Mouse (Mus musculus): ENCODE results near the gene Mnx1.

The Mnx1 gene

DNA sequence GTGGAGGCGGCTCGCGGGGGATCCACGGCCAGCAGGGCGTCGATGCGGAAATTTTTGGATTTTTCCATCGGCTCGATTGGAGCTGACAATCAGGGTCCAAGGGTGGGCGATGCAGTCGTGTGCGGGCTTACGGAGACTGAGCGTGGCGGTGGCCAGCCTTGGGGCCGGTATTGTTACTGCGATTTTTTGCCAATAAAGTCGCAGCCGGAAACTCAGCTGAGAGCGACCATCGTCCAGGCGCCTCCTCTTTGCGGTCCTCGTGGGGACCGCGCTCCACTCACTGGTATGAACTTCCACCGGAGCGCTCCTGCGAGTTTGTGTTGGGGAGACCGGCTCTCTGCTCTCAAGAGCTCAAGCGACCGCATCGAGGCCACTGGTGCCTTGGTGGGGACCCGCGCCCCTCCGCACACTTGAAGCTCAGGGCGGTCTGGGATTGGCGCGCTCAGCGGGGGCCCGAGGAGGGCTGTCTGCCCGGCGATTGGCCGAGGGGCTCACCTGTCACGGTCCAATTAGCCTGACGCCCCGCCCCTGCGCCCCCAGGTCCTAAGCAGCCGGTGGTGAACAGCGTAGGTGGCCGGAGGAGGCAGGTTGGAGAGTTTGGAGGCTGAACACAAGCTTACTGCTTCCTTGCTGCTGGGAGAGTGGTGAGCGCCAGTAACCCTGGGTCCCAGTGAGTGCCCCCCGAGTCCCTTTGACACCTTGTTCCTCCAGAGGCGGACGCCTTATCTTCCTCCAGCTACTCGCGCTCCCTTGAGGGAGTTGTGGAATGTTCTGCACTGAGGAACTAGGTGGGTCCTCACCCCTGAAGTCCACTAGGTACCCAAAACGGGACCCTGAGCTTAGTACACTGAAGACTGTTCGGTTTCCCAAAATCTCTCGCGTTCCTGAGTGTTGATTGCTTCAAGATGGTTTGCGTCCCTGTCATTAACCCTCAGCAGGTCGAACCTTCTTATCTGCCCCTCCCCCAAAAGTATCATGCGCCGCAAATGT is at the start of gene Mnx1:
Gene Mnx1 (minus strand): TSS at position 263 of the 990 bp plus-strand sequence.
- in situ Hi-C loops (cut with MseI, MboI), result no loop called here

DNA sequence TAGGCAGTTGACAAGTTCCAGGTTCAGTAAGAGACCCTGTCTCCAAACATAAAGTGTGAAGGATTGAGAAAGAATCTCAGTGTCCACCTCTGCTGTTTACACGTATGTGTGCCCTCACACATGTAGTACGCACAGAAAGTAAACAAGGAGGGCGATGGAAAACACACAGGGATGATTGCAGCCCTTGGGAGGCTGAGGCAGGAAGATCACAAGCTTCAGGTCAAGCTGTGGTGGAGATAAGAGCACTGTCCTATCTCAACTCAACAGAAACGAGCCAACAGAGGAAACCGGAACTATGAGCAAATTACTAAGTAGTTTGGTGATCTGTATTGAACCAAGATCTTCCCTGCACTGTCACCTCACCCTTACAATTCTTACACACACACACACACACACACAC is 38.2 kb upstream of the Mnx1 start:
- in situ Hi-C loops (cut with MseI, MboI), result no loop called here

DNA sequence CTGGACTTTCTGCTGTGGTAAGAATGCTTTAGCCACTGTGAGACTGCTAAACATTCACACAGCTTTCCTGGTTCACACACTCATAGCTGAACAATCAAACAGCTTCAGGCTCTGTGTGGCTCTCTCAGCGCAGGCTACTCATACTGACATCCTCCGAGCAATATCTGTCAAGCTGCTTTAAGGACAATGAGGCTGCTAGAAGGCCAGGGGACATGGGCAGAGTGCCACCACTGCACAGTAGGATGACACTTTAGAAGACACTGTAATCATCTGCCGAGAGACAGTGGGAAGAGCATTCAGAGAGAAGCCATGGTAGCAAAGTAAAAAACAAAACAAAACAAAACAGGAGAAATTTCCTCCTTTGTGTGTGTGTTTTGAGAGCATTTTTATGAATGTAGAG is 37.6 kb upstream of the Mnx1 start:
- in situ Hi-C loops (cut with MseI, MboI), result no loop called here

DNA sequence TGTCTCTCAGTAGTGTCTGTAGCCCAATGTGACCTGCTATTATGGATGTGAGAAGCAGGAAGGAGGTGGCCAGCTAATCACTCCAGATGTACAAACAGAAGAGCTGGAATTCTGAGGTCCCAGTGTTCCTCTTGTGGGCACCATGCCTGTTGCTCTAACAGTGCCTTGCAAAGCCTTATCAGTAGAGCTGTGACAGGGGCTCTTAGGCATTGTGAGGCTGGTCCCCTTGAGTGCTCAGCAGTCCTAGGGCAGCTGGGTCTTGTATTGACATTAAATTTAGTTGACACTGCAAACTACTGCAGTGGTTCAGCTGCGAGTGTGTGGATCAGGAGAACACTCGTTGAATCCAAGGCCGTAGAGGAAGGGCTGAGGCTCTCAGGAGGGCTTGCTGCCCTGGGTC is 28.7 kb upstream of the Mnx1 start:
- in situ Hi-C loops (cut with MseI, MboI), result no loop called here

DNA sequence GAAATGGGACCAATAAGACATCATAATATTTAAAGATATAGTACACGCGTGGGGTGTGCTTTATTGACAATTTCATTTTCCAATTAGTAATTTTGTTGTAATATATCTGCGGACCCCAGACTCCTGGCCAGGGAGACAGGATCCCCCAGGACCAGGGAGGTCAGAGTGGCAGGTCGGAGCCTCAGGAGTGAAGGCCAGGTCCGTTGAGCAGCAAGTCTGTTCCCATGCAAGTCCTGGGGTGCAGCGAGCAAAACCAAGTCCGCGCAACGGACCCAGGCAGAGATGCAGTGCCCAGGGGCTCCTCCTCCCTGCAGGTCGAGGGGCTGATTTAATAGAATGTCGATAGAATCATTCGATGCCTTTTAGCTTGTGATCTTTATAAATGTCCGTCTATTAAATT is 9.1 kb upstream of the Mnx1 start:
- in situ Hi-C loops (cut with MseI, MboI), result no loop called here

DNA sequence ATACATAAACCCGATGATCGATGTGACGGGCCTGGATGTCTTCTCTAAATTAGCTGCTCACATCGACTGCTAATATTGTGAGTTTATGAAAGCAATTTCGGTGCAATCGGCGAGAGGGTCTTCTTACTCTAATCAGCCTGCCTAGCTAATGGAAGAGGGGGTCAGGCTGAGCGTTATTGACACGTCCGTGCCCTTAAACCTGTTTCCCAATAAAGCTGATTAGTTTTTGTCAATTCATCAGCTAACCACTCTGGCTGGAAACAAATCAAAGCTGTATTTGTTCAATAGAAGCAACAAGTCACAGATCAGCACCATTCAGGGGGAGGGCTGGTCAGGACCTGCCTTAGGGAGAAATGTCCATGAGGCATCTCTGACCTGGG is 7.7 kb upstream of the Mnx1 start:
- in situ Hi-C loops (cut with MseI, MboI), result no loop called here

DNA sequence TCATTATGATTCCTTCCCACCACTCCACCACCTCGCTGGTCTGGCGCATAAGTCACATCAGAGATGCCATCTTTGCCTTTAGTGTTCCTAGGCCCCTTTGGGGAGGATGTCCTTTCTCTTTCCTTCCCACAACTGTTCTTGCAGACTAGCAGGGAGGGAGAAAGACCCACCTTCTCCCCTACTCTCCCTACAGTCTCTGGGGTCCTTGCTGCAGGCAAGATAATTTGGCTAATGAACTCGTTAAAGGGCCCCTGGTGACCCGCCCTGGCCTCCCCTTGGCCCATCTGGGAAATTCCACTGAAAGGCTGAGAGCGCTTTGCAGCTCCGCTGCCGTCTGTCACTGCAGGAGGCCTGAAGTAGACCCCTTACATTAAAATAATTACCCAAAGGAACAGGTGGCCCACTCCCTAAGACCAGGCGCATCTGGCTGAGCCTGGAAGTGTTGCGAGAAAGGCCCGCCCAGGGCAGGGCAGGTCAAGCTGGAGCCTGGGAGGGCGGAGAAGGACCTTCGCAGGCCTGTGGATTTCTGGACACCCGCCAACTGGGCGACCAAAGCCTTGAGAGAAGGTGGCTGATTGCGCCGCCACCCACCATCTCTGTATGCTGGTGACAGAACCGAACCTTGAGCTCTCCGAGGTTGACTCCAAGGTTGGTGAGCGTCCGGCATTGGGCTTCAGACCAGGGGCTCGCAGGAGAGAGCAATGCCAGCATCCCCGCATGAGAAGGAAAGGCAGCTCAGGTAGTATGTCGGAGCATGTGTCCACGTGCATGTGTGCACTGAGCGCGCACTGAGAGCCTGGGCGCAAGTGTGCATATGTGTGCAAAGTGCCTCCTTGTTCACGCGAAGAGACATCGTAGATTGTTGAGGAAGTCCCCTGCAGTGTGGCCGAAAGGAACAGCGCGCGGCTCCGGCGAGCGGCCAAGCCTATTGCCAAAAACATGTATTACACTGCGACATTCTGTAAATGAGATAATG is 7.0 kb upstream of the Mnx1 start:
- in situ Hi-C loops (cut with MseI, MboI), result no loop called here

DNA sequence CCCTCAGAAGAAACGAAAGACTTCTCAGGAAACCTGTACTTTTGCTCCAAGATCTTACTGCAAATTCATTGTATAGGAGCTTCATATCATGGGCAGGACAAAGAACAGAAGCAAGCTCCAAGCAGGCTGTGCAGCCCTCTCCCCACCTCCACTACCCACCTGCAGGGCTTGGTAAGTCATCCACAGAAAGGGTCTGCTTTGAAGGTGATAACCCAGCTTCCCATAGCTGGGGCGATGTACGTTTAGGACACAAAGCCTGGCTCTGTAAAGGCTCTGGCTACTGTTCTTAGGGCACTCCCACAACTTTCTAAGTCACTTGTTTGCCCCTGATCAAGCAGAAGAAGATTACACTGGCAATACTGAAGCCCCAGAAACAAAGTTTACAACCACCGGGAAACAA is 5.5 kb upstream of the Mnx1 start:
- in situ Hi-C loops (cut with MseI, MboI), result no loop called here

DNA sequence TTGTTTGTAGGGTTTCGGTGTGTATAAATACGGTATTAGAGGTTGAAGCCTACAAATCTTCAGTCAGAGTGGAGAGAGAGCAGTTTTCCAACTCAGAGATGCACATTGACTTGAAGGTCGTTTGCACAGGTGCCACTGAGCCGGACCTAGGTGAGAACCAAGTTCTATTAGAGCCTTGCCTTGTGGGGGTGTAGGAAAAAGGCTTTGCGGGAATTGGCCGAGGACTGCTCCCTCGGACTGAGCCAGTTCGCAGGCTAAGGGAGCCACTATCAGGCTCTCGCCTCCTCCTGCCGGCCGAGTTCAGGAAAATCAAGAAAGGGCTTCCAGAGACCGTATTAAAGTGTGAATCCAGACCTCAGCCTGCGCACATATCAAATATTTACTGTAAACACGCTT is 926 bp upstream of the Mnx1 start:
- in situ Hi-C loops (cut with MseI, MboI), result no loop called here

DNA sequence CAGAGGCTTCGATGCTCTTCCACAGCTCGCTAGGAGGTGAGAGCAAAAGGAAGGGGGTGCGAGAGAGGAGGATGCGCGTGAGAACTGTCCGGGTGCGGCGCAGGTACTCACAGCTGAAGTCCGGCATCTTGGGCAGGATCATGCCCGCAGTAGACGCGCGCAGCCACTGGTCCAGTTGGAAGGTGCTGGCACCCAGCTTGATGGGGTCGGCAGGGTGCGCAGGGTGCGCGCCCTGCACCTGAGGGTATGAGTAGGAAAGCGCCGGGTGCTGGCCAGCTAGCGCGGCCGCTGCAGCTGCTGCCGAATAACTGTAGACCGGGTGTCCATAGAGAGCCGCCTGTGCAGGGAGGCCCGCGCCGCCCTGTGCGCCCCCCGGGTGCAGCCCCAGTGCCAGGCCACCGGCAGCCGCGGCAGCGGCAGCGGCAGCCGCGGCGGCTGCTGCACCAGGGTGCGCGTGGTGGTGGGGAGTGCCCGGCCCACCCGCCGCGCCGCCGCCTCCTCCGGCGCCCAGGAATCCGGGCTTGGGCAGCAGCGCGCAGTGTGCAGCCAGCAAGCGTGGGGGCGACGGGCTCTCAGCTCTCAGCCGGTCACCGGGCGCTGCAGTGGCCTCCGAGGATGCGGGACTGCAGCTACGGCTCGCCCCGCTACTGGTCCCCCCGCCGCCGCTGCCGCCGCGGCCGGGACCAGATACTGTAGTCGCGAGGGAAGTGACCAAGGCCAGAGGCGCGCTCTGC is 629 bp downstream of the Mnx1 start:
- in situ Hi-C loops (cut with MseI, MboI), result no loop called here

DNA sequence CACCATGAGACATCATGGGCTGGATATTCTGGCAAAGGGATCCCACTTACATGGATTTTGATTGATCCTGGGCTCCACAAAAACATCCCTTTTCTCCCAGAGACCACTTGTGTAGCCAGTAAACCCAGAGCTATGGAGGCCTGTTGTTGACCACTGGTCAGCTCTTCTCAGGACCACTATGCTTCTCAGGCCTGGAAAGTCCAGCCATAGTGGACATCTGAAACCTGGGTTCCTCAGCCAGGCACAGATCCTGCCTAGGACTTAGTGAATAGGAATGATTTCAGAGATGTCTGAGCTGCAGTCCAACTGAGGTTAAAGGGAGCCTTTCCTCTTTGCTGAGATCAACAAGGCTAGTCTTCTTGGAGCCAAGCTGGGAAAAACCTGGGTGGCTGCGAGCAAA is 2.2 kb downstream of the Mnx1 start:
- in situ Hi-C loops (cut with MseI, MboI), result no loop called here

DNA sequence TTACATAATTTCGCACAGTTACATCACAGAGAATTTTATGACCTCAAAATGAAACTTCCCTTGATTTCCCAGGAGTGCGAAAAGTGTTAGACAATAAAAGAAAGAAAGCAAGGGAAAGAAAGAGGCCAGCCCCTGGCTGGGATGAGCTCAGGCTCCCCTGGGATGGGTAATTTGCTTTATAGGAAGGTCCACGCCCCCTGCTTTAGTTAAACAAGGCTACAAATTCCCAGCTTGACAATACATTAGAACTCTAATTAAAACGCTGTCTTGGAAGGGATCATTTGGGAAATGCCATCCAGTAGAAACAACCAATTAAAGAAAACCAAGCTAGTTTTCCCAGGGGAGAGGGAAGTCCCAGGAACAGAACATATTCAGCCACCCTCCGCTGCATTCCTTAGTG is 2.7 kb downstream of the Mnx1 start:
- in situ Hi-C loops (cut with MseI, MboI), result no loop called here

DNA sequence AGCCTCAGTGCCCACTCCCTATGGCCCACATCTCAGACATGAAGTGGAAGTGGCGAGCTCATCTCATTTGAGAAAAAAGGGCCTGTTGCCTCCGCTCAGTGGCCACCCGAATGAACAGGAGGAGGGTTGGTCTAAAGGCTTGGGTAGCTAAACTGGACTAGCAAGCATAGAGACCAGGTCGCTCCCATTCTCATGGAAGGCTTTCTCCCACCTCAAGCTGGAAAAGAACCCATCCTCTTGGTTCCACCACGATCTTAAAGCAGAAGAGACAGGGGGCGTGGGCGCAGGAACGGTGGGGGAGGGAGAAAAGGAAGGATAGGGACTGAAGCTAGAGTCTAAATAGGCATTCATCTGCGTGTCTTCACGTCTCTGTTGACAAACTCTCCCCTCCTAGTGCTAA is 3.2 kb downstream of the Mnx1 start:
- in situ Hi-C loops (cut with MseI, MboI), result no loop called here

DNA sequence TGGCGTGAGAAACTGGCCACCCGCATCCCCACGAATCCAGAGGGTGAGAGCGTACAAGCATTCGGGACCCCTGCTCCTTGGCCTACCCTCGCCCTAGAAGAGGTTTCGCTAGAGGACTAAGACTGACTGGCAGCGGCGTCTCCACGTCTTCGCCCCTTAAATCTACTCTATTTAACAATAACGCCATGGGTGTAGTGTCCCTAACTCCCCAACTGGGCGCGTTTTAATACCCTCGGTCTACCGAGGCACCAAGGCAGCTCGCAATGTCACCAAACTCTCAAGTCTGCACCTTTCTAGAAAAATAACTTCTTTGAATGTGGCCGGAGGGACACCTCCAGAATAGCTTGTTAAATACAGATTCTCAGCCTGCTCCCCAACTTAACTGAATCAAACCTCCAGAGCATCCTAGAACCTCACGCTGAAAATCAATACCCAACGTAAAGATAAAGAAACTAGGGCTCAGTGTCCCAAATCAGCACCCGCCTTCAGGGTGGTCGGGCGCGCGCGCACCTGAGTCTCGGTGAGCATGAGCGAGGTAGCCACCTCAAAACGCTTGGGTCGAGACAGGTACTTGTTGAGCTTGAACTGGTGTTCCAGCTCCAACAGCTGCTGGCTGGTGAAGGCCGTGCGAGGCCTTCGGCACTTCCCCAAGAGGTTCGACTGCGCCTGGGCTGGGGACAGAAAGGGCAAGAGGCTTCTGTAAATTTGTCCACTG is 3.9 kb downstream of the Mnx1 start:
- in situ Hi-C loops (cut with MseI, MboI), result no loop called here

DNA sequence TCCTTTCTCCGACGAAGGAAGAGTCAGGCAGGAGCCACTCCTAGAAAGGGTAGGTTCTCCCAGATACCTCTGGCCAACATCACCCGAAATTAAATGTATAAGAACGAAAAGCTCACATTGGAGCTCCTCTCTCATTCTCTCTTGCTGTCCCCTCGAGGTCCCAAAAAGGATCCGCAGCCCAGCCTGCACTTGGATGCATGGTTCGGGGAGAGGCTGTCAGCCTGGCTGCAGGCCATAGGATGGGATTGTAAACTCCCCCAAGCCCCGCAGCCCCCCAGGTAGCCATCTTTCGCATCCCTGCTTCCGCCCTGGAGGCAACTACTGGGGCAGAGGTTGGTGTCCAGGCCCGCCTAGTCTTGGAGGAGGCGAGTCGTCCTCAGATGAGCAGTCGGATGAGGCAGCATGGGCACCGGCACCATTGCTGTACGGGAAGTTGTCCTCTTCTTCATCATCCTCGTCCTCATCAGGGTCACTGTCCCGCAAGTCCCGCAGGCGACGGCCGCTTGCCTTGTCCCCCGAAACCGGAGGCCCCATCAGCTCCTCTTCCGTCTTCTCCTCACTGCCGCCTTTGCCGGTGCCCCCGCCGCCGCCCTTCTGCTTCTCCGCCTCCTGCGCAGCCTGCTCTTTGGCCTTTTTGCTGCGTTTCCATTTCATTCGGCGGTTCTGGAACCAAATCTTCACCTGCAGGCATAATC is 4.6 kb downstream of the Mnx1 start:
- in situ Hi-C loops (cut with MseI, MboI), result no loop called here

DNA sequence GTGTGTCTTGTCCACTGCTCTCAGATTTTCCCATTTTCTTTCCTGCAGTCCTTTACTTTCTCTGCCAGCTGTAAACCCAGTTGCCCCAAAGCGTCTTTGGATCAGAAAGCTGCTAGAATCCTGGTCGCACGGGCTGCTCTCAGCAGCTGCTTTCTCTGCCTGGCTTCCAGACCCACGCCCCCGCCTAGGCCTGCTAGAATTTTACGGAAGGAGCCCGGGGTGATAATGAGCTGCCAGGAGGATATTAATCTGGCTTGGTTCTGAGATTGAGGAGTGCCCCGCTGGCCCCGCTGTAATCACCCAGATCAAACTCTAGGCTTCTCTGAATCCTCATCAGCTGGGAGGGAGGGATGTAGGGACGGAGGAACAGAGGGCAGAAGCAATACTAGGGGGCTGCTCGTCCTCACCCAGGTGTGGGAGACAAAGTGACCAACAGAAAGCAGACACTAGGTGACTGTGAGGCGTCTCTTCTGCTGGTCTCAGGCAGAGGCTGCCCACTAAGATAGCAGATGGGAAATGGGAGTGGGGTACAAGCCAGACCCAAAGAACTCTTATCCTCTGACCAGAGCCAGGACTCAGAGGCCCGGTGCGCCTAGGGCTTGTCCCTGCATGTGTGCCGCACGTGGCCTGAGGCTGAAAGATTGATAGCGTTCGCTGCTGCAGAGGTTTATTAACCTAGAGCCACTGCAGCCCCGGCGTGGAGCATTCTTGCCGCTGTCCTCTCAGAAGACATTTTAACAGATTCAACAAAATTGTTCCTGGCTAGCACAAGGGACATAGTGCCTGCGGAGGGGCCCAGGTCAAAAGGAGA is 6.2 kb downstream of the Mnx1 start:
- in situ Hi-C loops (cut with MseI, MboI), result no loop called here

DNA sequence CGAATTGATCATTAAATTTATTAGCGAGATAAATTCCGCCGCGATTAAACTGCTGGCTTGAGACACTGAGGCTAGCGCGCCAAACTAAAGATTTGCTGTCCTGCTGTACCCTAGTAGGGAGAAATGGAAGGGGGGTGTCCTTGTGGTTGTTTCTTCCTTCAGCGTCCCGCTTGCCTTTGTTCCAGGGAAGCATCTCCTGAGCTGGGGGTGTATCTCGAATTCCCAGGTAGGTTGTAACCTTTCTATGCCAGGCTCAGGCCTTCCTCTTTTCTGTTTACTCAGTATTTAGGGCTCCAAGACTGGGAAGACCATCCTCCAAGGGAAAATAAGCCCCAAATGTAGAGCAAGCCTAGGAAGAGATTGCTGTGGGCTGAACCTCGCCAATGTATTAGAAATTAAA is 6.9 kb downstream of the Mnx1 start:
- in situ Hi-C loops (cut with MseI, MboI), result no loop called here

DNA sequence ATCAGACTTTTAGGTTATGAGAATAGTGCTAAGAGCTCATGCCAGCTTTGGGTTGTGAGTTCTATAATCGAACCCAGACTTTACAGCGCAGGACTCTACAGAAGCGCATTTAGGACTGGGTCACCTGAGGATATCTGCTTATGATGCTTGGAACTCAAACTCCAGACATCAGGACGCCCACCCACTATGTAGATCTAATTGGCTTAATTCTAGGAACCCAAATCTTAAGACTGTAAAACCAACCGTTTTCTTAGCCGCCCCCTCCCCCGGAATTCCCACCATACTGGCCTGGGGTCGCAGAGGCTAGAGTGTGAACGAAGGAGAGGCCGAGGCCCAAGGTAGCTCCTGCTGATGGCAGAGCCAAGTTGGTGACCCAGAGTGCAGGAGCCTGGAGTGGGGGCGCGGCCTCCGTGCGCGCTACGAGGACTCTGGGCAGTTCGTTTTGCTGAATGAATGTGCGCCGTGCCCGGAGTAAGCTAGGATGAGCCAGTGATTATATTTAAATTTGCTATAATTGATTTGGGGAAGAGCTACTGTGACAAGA is 7.3 kb downstream of the Mnx1 start:
- in situ Hi-C loops (cut with MseI, MboI), result no loop called here

DNA sequence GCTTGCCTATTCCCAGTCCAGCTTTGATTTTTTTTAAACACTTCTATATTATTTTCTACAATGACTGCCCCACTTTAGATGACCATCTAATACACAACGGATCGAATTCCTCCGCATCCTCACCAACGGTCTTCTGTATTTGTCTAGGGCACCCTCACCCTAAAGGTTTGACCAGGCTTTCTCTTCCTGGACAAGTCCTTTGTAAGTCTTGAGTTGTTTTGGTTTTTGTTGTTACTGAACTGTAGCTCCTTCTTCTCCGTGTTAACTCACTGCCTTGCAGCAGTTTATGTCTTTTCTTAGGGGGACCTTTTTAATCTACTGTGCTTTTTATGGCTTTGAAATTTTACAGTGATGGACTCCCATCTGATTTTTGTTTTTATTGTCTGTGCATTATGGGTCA is 8.0 kb downstream of the Mnx1 start:
- in situ Hi-C loops (cut with MseI, MboI), result no loop called here
